Mouse (Mus musculus) megakaryocyte, embryonic 14.5 days (primary cell): ENCODE results near the gene Pklr.

Experiments used
- FLI1 ChIP-seq: IDR thresholded peaks from 2 replicates; pipeline ENCODE4 v1.6.1; 2012; ENCODE audit warnings: low read length, inconsistent platforms, mixed read lengths
- GATA1 ChIP-seq: IDR thresholded peaks from 3 replicates; pipeline ENCODE4 v1.6.1; 2012; ENCODE audit warnings: mixed read lengths, low read length, inconsistent platforms, borderline replicate concordance

- no peak for TF ChIP-seq FLI1
- TF ChIP-seq GATA1, result no peak
These were observed 42.8 kb upstream of the Pklr start, which contains the start of gene Rusc1 for GRCm38 (mm10) chr3:89093175-89093574.
